Mouse (Mus musculus) gastrocnemius, adult 18-20 months (tissue): Measurements from ENCODE around the gene Olfr816. TPM values are rescaled to one million over a fixed set of nuclear protein-coding genes. Genes with fewer than 3 reads are reported as not detected.
"Not testable (repeated sequence)": the region's sequence is repeated elsewhere in the genome, so short reads cannot be mapped to it uniquely, and the experiment has no call there.

Experiments
- DNase-seq: peaks from one replicate; pipeline ENCODE4 v3.0.0; 2021; ENCODE audit warnings: low spot score
- long read RNA-seq, 2 experiments: library from polyadenylated mRNA; stranded (forward); transcript quantifications; one replicate each; pipeline ENCODE4 v2.0.0; 2021
- total RNA-seq, 2 experiments: library from RNA; stranded (reverse); gene quantifications; 2 replicates each; pipeline ENCODE4 v1.2.3; 2021

The Olfr816 gene
- total RNA-seq = not detected
- long read RNA-seq, experiment 1 = 0 reads
- long read RNA-seq, experiment 2 = 0 reads

DNA sequence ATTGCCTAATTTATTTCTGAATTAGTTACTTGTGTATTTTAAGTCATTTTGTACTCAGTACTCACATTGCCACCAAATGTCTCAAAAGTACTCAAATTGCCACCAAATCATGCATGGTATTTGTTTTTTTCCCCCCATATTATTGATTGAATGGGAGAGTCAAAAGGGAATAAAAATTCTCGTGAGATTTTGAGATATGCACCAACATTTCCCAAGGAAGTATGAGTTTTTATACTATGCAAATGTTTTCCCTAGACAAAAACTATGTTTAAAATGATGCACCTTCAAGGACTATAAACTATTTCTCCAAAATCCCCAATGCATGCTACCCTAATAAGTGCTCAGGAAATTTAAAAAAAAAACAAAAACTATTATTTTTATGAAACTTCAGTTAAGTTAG is at the start of gene Olfr816:
Gene Olfr816, minus strand, starts transcription at position 101 of the 400 bp plus-strand sequence.
- DNase-seq = no peak

GRCm38 (mm10) chr10:129949000-129949399 is 33.6 kb upstream of the Olfr816 start, which contains the start of gene Olfr818:
TSS of gene Olfr818 (minus strand) at chr10:129949100.
- DNase-seq = no peak

DNA sequence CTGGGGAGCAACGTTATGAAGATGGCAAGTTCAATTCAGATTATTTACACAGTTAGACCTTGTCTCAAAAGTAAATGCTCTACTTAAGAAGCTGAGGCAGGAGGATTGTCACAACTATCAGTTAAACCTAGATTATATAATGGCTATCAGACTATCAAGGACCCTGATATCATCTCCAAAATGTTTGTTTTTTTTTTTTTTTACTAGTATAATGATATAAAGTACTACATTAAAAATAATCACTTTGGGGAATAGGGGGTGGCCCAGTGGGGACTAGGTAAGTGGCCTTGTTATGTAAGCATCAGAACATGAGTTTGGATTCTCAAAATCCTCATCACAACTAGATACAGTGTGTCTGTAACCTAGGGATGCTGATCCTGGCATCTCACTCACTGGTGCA is 9.6 kb downstream of the Olfr816 start, which contains the start of gene Olfr815:
Gene Olfr815, minus strand, starts transcription at position 101 of the 400 bp plus-strand sequence.
- not testable (repeated sequence) for DNase-seq

DNA sequence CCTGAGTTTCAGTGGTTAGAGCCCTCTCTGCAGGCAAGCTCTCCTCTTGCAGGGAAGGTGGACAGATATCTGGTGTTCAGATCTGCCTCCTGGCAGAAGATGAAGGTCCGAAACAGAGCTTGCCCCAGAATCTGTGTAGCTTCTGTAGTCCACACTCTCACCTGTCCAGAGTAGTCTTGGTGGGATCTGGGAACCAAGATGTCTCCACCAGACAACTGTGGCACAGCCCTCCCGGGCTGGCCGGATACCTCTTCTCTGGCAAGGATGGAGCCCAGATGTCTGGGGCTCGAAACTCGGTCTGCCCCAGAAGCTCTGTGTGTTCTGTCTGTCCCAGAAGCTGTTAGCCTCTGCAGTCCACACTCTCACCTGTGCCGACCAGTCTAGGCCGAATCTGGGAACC is 29.5 kb downstream of the Olfr816 start:
- no peak for DNase-seq

DNA sequence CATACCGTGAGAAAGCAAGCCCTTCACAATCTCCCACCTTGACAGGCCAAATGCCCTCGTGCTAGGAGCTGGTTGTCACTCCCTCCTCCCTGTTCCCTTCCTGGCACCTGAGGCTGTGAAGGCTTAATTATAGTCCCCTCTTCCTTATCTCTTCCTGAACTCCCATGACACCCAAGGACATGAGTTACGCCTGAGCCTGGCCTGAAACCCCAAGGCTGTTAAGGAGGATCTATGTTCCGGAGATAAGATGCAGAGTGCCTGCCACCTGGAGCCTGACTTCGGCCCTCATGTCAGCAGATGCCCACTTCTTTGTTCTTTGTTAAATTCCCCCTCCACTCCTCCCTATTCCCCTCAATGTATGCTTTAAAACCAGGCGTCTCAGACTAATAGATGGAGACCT is 29.9 kb downstream of the Olfr816 start:
- not testable (repeated sequence) for DNase-seq

DNA sequence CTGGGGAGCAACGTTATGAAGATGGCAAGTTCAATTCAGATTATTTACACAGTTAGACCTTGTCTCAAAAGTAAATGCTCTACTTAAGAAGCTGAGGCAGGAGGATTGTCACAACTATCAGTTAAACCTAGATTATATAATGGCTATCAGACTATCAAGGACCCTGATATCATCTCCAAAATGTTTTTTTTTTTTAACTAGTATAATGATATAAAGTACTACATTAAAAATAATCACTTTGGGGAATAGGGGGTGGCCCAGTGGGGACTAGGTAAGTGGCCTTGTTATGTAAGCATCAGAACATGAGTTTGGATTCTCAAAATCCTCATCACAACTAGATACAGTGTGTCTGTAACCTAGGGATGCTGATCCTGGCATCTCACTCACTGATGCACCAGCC is 35.6 kb downstream of the Olfr816 start, which contains the start of gene Olfr814:
Gene Olfr814, minus strand, starts transcription at position 101 of the 400 bp plus-strand sequence.
- DNase-seq = not testable (repeated sequence)

Other genes with a start within 250 kb of the Olfr816 start
- not detected for gene Olfr801, start 241.7 kb downstream of the Olfr816 start, total RNA-seq
- not detected for gene Olfr802, start 227.4 kb downstream of the Olfr816 start, total RNA-seq
- gene Olfr803, start 221.3 kb downstream of the Olfr816 start, total RNA-seq = not detected
- gene Olfr804, start 212.4 kb downstream of the Olfr816 start, total RNA-seq = not detected
- not detected for gene Olfr805, start 186.2 kb downstream of the Olfr816 start, total RNA-seq
- gene Olfr806, start 173.7 kb downstream of the Olfr816 start, total RNA-seq = not detected
- not detected for gene Olfr807, start 157.8 kb downstream of the Olfr816 start, total RNA-seq
- not detected for gene Olfr808, start 150.1 kb downstream of the Olfr816 start, total RNA-seq
- gene Olfr809, start 141.0 kb downstream of the Olfr816 start, total RNA-seq = not detected
- gene Olfr810, start 120.7 kb downstream of the Olfr816 start, total RNA-seq = not detected
- not detected for gene Olfr811, start 111.2 kb downstream of the Olfr816 start, total RNA-seq
- not detected for gene Olfr812, start 69.5 kb downstream of the Olfr816 start, total RNA-seq
- not detected for gene Olfr813, start 60.2 kb downstream of the Olfr816 start, total RNA-seq
- gene Olfr814, start 35.7 kb downstream of the Olfr816 start, total RNA-seq = not detected
- not detected for gene Olfr815, start 9.7 kb downstream of the Olfr816 start, total RNA-seq
- gene Olfr818, start 33.5 kb upstream of the Olfr816 start, total RNA-seq = not detected
- not detected for gene Olfr819, start 51.7 kb upstream of the Olfr816 start, total RNA-seq
- not detected for gene Olfr247, start 60.5 kb upstream of the Olfr816 start, total RNA-seq
- gene Gm10310, start 69.5 kb upstream of the Olfr816 start, total RNA-seq = not detected
- not detected for gene Olfr820, start 97.0 kb upstream of the Olfr816 start, total RNA-seq
- not detected for gene Olfr821, start 114.8 kb upstream of the Olfr816 start, total RNA-seq
- gene Olfr822, start 155.6 kb upstream of the Olfr816 start, total RNA-seq = not detected
- not detected for gene Olfr823, start 199.8 kb upstream of the Olfr816 start, total RNA-seq
- not detected for gene Olfr824, start 214.4 kb upstream of the Olfr816 start, total RNA-seq